Mouse (Mus musculus) intestine, embryonic 16.5 days (tissue): Measurements from ENCODE around the gene Rapgef2. TPM values are rescaled to one million over a fixed set of nuclear protein-coding genes. Genes with fewer than 3 reads are reported as not detected.

Experiments
- ATAC-seq: fragments of 200-750 bp; cut with Nextera tagmentation; 2 replicates; pipeline ENCODE4 v1.8.0; 2017; ENCODE audit warnings: moderate TSS enrichment, moderate library complexity
- H3K27ac ChIP-seq: fragments of 300-500 bp; sonication (generic); 2 replicates; pipeline ENCODE4 v1.5.1; 2014; ENCODE audit warnings: mild to moderate bottlenecking, low read length
- H3K27me3 ChIP-seq: fragments of 300-500 bp; sonication (generic); replicated peaks from 2 replicates; pipeline ENCODE4 v1.6.1; 2014; ENCODE audit warnings: low read length, control low read depth, mixed read lengths; ENCODE audit not compliant: control insufficient read depth, insufficient read depth
- H3K36me3 ChIP-seq: fragments of 300-500 bp; sonication (generic); 2 replicates; pipeline ENCODE4 v1.6.1; 2014; ENCODE audit warnings: low read length, control low read depth; ENCODE audit not compliant: control insufficient read depth, insufficient read depth
- H3K4me1 ChIP-seq: fragments of 300-500 bp; sonication (generic); 2 replicates; pipeline ENCODE4 v1.6.1; 2014; ENCODE audit warnings: low read length, control low read depth, mixed read lengths; ENCODE audit not compliant: control insufficient read depth, insufficient read depth
- H3K4me2 ChIP-seq: fragments of 300-500 bp; sonication (generic); 2 replicates; pipeline ENCODE4 v1.6.1; 2014; ENCODE audit warnings: low read depth, low read length, control low read depth
- H3K4me3 ChIP-seq: fragments of 300-500 bp; sonication (generic); 2 replicates; pipeline ENCODE4 v1.5.1; 2014; ENCODE audit warnings: mild to moderate bottlenecking, low read length
- H3K9ac ChIP-seq: fragments of 300-500 bp; sonication (generic); 2 replicates; pipeline ENCODE4 v1.6.1; 2014; ENCODE audit warnings: low read depth, low read length
- H3K9me3 ChIP-seq: fragments of 300-500 bp; sonication (generic); 2 replicates; pipeline ENCODE4 v1.6.1; 2016; ENCODE audit warnings: low read length, control low read depth; ENCODE audit not compliant: control insufficient read depth
- WGBS: fragments of 180-500 bp; shearing (Covaris S2); extraction: QIAGEN DNeasy Blood & Tissue Kit; methylation state at CpG from one replicate; pipeline ENCODE4 v1.1.7; 2014; 5-methylcytosine and 5-hydroxymethylcytosine counted together
- polyA plus RNA-seq: library from polyadenylated mRNA; unstranded; fragments of >200 nt; fragmentation: Nextera tagmentation; extraction: Ambion mirVana; gene quantifications from 2 replicates; pipeline ENCODE4 v1.2.1, GENCODE M21; 2015

Gene Rapgef2
- polyA plus RNA-seq, 1 experiment from 2014 or later, result 2.2 TPM

DNA sequence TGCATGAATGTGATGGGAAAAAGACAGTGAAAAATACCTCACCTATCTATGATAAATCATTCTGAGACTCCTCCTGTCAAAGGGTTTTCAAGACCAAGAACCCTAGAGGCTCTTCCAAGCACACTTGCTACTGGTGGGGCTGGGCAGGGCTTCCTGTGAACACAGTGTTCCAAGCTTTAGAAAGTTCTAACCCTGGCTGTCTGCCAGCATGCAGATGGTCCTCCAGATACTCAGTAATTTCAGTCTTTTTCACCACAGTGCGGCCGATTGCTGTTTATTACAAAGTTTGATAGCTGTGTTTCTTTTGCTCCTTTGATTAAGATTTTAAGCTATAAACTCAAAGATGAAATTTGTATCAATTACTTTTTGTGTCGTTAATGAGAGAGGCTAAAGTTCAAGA lies 83.1 kb downstream of the Rapgef2 start:
- WGBS, result 30% methylated on average over 3 of the region's 3 CpGs
- H3K27me3 ChIP-seq, result no peaks in the 10 kb centered on the region
- peak; percentile 47; the same call in 1 of the 2 replicates for ATAC-seq
- H3K4me1 ChIP-seq, result peaks cover 19% of the 10 kb centered on the region
- no peak overlapping the region for H3K9ac ChIP-seq
- no peak overlapping the region for H3K27ac ChIP-seq
- no peaks in the 10 kb centered on the region for H3K9me3 ChIP-seq
- no peak overlapping the region for H3K4me3 ChIP-seq
- 0 out of 2 replicates have a peak, but pooled peaks cover 2% of the 10 kb centered on the region for H3K36me3 ChIP-seq
- H3K4me2 ChIP-seq, result no peak overlapping the region

DNA sequence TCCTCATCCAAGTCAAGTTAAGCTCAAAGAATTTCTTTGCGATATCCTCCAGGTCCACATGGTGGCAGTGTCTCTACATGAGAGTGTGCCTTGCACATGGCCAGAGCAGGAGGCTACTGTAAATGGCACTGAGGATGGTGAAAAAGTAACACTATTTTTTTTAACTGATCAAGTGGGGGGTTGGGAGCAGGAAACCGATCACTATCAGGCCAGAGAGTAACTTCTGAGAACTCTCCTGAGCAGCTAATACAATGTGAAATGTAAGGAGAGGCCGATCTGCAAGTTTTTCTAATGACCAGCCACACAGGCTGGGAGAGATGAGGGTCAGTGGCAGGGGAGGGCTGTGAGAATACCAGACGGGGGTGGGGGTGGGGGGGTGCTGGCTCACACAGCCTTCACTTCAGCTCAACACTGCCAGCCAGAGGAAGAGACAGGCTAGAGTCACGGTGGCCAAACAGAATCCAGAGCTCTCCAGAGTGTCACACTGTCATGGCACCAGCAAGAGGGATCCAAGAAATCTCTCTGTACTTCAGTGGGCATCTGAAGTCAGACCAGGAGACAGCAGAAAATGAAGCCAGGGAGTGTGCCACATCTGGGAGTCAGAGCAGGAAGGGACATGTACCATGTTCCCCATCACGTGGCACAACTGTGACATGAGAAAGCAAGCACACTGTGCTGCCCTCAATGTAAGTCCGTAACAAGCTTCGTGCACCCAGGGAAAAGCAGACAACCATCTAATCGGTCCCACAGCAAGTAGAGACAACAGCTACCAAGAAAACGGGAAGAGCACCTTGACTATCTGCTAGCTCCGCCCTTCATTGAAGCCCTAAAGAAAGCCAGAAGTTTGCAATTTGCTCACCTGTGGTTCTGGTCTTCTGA lies 83.8 kb downstream of the Rapgef2 start:
- ATAC-seq, result peak; percentile 34
- peaks cover 19% of the 10 kb centered on the region for H3K4me1 ChIP-seq
- 43% methylated on average over 11 of the region's 11 CpGs for WGBS

DNA sequence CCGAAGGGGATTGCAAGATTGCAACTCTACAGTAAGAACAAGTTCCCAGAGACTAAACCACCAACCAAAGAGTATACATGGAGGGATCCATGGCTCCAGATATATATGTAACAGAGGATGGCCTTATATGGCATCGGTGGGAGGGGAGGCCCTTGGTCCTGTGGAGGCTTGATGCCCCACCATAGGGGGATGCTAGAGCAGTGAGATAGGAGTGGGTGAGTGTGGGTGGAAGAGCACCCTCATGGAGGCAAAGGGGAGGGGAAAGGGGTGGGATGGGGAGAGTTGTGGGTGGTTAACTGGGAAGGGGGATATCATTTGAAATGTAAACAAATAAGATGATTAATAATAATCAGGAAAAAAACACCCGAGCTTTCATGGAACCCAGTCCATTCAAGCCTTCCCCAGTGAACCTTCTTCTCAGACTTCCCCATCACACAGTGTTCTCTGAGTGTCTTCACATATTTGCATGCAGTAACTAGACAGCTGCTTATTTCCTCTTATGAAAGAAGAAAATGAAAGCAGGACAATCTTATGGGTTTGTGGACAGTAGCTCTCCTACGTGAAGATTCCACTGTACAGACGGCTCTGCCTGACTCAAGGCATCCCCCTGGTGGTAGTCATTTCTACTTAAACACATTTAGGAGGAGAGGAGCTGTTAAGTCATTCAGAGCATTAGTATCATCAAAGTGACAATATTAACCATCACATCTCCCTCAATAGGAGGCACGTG lies 89.4 kb downstream of the Rapgef2 start:
- H3K9me3 ChIP-seq, result no peaks in the 10 kb centered on the region
- H3K27ac ChIP-seq, result no peak overlapping the region
- no peak overlapping the region for H3K9ac ChIP-seq
- H3K4me1 ChIP-seq, result peaks cover 12% of the 10 kb centered on the region
- H3K36me3 ChIP-seq, result no peaks in the 10 kb centered on the region
- no peaks in the 10 kb centered on the region for H3K27me3 ChIP-seq
- 48% methylated on average over 6 of the region's 6 CpGs for WGBS
- no peak overlapping the region for H3K4me3 ChIP-seq
- 0 out of 2 replicates have a peak overlapping the region, but pooled peaks have one; percentile 21 for H3K4me2 ChIP-seq
- ATAC-seq, result peak; percentile 57

More for the DNA sequence above, 83.8 kb downstream of the Rapgef2 start:
- no peaks in the 10 kb centered on the region for H3K9me3 ChIP-seq
- H3K27ac ChIP-seq, result no peak overlapping the region
- H3K27me3 ChIP-seq, result no peaks in the 10 kb centered on the region
- no peak overlapping the region for H3K4me2 ChIP-seq
- H3K9ac ChIP-seq, result no peak overlapping the region
- 0 out of 2 replicates have a peak, but pooled peaks cover 2% of the 10 kb centered on the region for H3K36me3 ChIP-seq
- no peak overlapping the region for H3K4me3 ChIP-seq

DNA sequence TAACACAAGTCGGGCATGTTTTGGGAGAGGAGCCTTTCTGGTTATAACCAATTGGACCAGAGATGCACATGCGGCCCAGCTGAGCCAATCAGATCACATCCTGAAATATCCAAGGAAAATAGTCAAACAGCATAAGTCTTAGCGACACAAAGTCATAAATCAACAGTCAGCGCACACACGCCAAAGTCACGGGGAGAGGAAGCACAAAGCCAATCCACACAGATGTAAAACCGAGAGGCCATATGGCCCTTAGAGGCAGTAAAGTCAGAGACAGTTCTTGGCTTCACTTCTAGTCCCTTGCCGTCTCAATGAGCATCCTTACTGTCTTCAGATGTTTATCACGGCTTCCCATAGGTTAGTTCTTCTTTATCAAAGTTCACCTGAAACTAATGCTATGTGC lies 91.0 kb downstream of the Rapgef2 start:
- Histone ChIP-seq H3K4me1 (peaks cover 12% of the 10 kb centered on the region), H3K27ac (no peak overlapping the region), H3K4me2 (no peak overlapping the region), H3K9ac (no peak overlapping the region), H3K27me3 (no peaks in the 10 kb centered on the region), H3K4me3 (no peak overlapping the region), H3K36me3 (no peaks in the 10 kb centered on the region), H3K9me3 (no peaks in the 10 kb centered on the region)
- WGBS, result 73% methylated on average over 9 of the region's 9 CpGs
- ATAC-seq, result no peak

DNA sequence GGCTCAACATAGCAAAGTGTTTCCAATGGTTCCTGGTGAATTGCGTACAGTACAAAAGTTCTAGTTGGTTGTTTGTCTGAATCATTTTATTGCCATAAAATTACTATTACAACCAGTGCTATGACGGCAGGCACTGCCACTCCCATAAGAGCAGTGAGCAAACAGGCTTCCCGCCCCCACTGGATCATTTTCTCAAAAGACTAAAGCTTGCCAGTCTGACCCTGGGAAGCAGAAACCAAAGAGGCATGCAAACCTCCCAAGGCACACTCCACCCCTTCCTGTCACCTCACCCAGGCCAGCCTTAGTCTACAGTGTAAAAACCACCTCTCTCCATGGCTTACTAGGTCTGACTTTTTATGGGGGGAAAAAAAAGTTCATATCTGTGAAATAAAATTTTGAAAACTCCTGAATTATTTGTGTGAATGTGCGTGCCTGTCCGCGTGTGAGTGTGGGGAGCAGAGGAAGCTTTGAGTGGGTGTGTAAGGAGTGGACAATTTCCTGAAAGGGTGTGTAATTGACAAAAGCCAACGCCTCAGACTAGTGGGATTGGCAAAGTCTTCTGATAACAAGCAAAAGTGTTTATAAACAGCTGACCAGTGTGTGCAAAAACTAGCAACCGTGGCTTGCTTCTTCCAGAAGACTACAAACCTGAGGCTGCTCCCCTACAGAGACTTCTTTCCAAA lies 92.1 kb downstream of the Rapgef2 start:
- 62% methylated on average over 8 of the region's 8 CpGs for WGBS
- peak overlapping the region; percentile 69 for H3K27ac ChIP-seq
- no peaks in the 10 kb centered on the region for H3K36me3 ChIP-seq
- no peak overlapping the region for H3K4me3 ChIP-seq
- 0 out of 2 replicates have a peak overlapping the region, but pooled peaks have one; percentile 1 for H3K4me2 ChIP-seq
- H3K9ac ChIP-seq, result no peak overlapping the region
- H3K4me1 ChIP-seq, result peaks cover 12% of the 10 kb centered on the region
- H3K27me3 ChIP-seq, result no peaks in the 10 kb centered on the region
- peak; percentile 76 for ATAC-seq
- no peaks in the 10 kb centered on the region for H3K9me3 ChIP-seq

DNA sequence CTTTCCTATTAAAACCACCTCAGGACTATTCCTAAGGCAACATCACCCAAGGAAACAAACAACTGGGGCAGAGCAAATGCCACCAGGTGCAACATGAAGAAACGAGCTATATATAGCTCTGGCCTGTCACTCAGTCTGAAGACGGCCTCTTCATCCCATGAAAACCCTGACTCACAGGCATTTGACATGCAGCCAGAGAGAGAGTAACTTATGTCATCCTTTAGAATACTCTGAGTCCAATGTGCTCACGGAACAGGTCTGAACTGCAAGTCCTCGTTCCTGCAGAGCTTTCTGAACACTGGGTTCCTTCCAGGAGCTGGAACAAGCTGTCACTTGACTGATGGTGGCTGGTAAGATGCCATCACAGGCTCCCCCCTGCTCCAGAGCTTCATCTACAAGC lies 93.3 kb downstream of the Rapgef2 start:
- no peak overlapping the region for H3K4me3 ChIP-seq
- H3K9ac ChIP-seq, result no peak overlapping the region
- no peak overlapping the region for H3K27ac ChIP-seq
- ATAC-seq, result no peak
- no peaks in the 10 kb centered on the region for H3K27me3 ChIP-seq
- H3K4me2 ChIP-seq, result no peak overlapping the region
- H3K4me1 ChIP-seq, result peaks cover 12% of the 10 kb centered on the region
- WGBS, result 68% methylated on average over 4 of the region's 4 CpGs
- no peaks in the 10 kb centered on the region for H3K36me3 ChIP-seq
- no peaks in the 10 kb centered on the region for H3K9me3 ChIP-seq

DNA sequence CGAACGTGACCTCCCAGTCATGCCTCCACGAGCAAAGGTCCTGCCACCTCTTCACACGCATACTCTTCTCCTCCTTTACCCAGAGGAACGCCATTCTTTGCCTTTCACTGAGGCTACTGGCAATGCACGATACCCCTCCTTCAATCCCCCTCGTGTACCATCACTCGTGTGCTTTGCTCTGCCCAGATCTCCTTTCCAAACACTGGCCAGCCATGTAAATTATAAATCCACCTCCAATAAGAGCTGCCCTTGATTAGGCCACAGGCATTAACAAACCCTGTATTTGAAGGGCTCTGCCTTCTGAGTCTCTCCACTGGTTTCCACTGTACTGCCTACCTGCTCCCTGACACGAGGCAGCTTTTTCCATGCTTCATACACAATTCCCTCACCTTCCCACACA lies 94.3 kb downstream of the Rapgef2 start:
- H3K9me3 ChIP-seq, result no peaks in the 10 kb centered on the region
- no peak overlapping the region for H3K27ac ChIP-seq
- no peak overlapping the region for H3K9ac ChIP-seq
- H3K36me3 ChIP-seq, result no peaks in the 10 kb centered on the region
- no peak overlapping the region for H3K4me3 ChIP-seq
- no peak overlapping the region for H3K4me2 ChIP-seq
- peaks cover 12% of the 10 kb centered on the region for H3K4me1 ChIP-seq
- H3K27me3 ChIP-seq, result no peaks in the 10 kb centered on the region
- 75% methylated on average over 9 of the region's 9 CpGs for WGBS
- ATAC-seq, result no peak

DNA sequence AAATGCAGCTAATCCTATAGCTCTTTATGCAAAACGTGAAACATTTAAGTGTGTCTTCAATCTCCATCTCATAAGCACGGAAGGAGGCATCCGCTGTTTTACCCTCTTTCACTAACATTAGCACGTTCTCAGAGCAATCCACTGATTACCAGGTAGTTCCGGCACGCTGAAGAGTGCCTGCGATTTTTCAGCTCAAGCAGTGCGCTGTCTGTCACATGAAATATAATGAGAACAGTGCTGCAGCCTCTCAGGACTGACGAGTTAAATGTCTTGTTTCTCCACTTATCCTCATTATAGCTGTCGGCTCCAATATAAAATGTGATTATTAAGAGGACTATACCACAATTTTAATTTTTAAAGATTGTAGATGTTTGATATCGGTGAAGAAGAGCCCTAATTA lies 94.8 kb downstream of the Rapgef2 start:
- Histone ChIP-seq H3K4me3 (no peak overlapping the region), H3K9me3 (no peaks in the 10 kb centered on the region), H3K9ac (no peak overlapping the region), H3K4me2 (no peak overlapping the region), H3K27me3 (no peaks in the 10 kb centered on the region), H3K4me1 (peaks cover 12% of the 10 kb centered on the region), H3K27ac (no peak overlapping the region), H3K36me3 (no peaks in the 10 kb centered on the region)
- 76% methylated on average over 11 of the region's 11 CpGs for WGBS
- no peak for ATAC-seq

DNA sequence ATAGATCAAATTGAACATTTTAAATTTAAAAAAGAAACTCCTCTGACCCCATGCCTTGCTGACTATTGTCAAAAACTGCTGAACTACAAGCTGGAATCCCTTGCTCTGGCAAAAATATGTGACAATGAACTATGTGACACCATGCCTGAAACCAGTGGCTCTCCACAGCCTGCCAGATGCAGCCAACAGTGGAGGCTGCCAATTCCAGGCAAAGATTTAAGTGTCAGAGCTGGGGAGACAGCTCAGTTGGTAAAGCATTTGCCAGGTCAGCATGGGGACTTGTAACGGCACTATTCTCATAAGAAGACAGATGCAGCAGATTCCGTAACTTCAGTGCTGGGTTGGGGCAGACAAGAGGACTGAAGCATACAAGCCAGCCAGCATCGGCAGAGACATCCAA lies 95.9 kb downstream of the Rapgef2 start:
- 81% methylated on average over 3 of the region's 3 CpGs for WGBS
- ATAC-seq, result no peak
- Histone ChIP-seq H3K4me1 (peaks cover 12% of the 10 kb centered on the region), H3K9me3 (no peaks in the 10 kb centered on the region), H3K4me2 (no peak overlapping the region), H3K36me3 (no peaks in the 10 kb centered on the region), H3K4me3 (no peak overlapping the region), H3K27me3 (no peaks in the 10 kb centered on the region), H3K9ac (no peak overlapping the region), H3K27ac (no peak overlapping the region)
